Mouse (Mus musculus) CH12.LX (cell line): ENCODE measurements around the gene Neurl1a.

ENCODE experiments used
- CTCF ChIP-seq, 2 experiments: IDR thresholded peaks in 1 of 2; conservative IDR thresholded peaks in 1 of 2; 2 replicates each; pipeline ENCODE4 v1.5.1; 2011 to 2012; ENCODE audit warnings: low read depth in 2 of 2, low read length in 2 of 2, improper control_type of control experiment in 1 of 2, inconsistent platforms in 1 of 2, mild to moderate bottlenecking in 1 of 2, moderate library complexity in 1 of 2
- ELF1 ChIP-seq: IDR thresholded peaks from 2 replicates; pipeline ENCODE4 v1.6.1; 2014; ENCODE audit warnings: low read depth, mild to moderate bottlenecking, inconsistent platforms, low read length, improper control_type of control experiment
- EP300 ChIP-seq: IDR thresholded peaks from 2 replicates; pipeline ENCODE4 v1.6.1; 2011; ENCODE audit warnings: low read length, improper control_type of control experiment
- KAT2A ChIP-seq: IDR thresholded peaks from 2 replicates; pipeline ENCODE4 v1.6.1; 2012; ENCODE audit warnings: low read length, improper control_type of control experiment, inconsistent platforms; ENCODE audit not compliant: insufficient replicate concordance
- MAFK ChIP-seq: IDR thresholded peaks from 2 replicates; pipeline ENCODE4 v1.6.1; 2011; ENCODE audit warnings: low read length, improper control_type of control experiment; ENCODE audit not compliant: insufficient replicate concordance
- MAX ChIP-seq: IDR thresholded peaks from 2 replicates; pipeline ENCODE4 v1.6.1; 2011; ENCODE audit warnings: low read length, improper control_type of control experiment
- NRF1 ChIP-seq: IDR thresholded peaks from 2 replicates; pipeline ENCODE4 v1.6.1; 2014; ENCODE audit warnings: low read depth, mild to moderate bottlenecking, inconsistent platforms, low read length, improper control_type of control experiment, moderate library complexity
- POLR2A ChIP-seq: IDR thresholded peaks from 2 replicates; pipeline ENCODE4 v1.6.1; 2011; ENCODE audit warnings: low read depth, mild to moderate bottlenecking, improper control_type of control experiment, low read length

DNA sequence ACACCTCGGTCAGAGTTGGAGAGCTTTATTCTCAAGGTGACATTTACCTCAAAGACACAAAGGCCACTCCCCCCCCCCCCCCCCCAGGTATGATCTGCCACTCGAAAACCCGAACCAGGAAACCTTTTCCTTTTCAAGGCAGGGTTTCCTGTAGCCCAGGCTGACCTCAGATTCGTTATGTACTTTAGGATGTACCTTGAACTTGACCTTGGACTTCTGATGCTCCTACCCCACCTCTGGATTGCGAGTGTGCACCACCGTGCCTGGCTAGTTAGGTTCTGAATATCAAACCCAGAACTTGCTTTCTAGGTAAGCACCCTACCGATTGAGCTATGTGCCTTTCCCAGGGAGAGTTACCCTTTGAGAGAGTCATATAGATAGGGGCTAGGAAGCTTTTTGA is 69.7 kb downstream of the Neurl1a start:
- TF ChIP-seq CTCF (conservative IDR thresholded peaks at IDR 0.05 in 1 of 2, IDR thresholded peaks at IDR 0.05 in 1 of 2; ENCODE audit: low read depth in 2 of 2, low read length in 2 of 2) (no peak), KAT2A (no peak), MAX (no peak), NRF1 (no peak), EP300 (no peak), POLR2A (no peak), MAFK (no peak), ELF1 (no peak)
